In the genomic region with DNA sequence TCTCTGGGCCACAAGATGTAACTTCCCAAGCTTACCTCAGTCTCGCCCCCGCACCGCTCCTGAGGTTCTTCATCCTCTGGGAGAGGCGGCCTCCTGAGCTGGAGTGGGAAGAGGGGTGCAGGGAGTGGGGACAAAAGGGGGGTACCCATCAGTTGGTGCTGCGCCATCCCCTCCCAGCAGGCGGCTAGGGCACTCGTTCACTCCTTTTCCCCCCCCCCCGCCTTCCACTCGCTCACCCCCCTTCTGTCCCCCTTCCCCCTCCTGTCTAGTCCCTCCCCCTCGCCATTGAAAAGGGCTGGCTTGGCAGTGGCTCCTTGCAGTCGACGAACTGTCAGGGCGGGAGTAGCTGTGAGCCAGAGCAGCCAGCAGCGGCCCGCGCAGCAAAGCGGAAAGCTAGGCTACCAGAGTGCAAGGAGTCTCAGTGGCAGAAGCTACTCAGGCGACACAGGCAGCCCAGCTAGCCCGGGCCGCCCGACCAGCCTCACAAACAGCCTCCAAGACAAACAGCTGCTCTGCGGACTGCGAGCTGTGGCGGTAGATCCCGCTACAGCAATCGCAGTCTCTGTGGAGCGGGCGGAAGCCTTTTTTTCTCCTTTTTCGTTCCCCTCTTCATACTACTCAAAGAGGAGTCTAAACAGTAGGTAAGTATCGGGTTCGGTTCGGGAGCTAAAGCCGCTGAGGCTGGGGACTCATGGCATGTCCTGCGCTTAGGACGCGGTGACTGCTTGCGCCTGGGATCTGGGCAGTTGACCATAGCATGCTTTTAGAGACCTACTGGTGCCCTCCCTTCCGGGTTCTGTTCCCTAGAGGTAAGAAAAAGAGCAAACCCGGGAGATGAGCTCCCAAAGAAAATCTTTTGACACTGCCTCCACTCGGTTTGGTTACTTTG, we compare ENCODE assay signal across 8 mouse cellular contexts. TPM values are rescaled to one million over a fixed set of nuclear protein-coding genes. Genes with fewer than 3 reads are reported as not detected.
DNase-seq lines count a peak whose midpoint lies in the region; ATAC-seq lines count a peak whose summit lies in the region.

Gene Pcdh11x, plus strand, starts transcription at position 249 of the 889 bp plus-strand sequence.

- H3K27me3 ChIP-seq in forebrain, embryonic 15.5 days = no peaks in the 10 kb centered on the region
- peaks cover 9% of the 10 kb centered on the region for H3K27me3 ChIP-seq in limb, embryonic 13.5 days
- H3K27me3 ChIP-seq in neural tube, embryonic 15.5 days (replicated peaks) = no peaks in the 10 kb centered on the region

- H3K4me2 ChIP-seq in forebrain, embryonic 15.5 days (replicated peaks) = peak within 1 kb of the TSS; percentile 81
- peak within 1 kb of the TSS; percentile 72 for H3K4me2 ChIP-seq in limb, embryonic 13.5 days (replicated peaks)
- H3K4me2 ChIP-seq in neural tube, embryonic 15.5 days = peak within 1 kb of the TSS; percentile 79

- H3K9me3 ChIP-seq in forebrain, embryonic 15.5 days = no peaks in the 10 kb centered on the region
- no peaks in the 10 kb centered on the region for H3K9me3 ChIP-seq in limb, embryonic 13.5 days
- H3K9me3 ChIP-seq in neural tube, embryonic 15.5 days (replicated peaks) = no peaks in the 10 kb centered on the region

- peak within 1 kb of the TSS; percentile 54 for H3K4me3 ChIP-seq in forebrain, embryonic 15.5 days
- H3K4me3 ChIP-seq in limb, embryonic 13.5 days = peak within 1 kb of the TSS; percentile 51
- peak within 1 kb of the TSS; percentile 53 for H3K4me3 ChIP-seq in neural tube, embryonic 15.5 days (replicated peaks)

- 18% methylated on average over 36 of the region's 40 CpGs for WGBS in forebrain, embryonic 15.5 days
- WGBS in limb, embryonic 13.5 days = 10% methylated on average over 33 of the region's 40 CpGs
- WGBS in neural tube, embryonic 15.5 days = 9% methylated on average over 35 of the region's 40 CpGs

- peak; percentile 21 for DNase-seq in adrenal gland, postnatal 14 days
- no peak for DNase-seq in adrenal gland, postnatal 36 days
- peak; percentile 12 for DNase-seq in cerebellum, adult 11-12 months
- DNase-seq in kidney, adult 18-20 months = peak; percentile 17
- no peak for DNase-seq in natural killer cell, adult 2 months (ENCODE audit: low spot score in 2 of 2)

- H3K36me3 ChIP-seq in forebrain, embryonic 15.5 days = no peaks in the 10 kb centered on the region
- no peaks in the 10 kb centered on the region for H3K36me3 ChIP-seq in limb, embryonic 13.5 days
- no peaks in the 10 kb centered on the region for H3K36me3 ChIP-seq in neural tube, embryonic 15.5 days

- H3K9ac ChIP-seq in forebrain, embryonic 15.5 days (replicated peaks) = peak within 1 kb of the TSS; percentile 46
- peak within 1 kb of the TSS; percentile 62 for H3K9ac ChIP-seq in limb, embryonic 13.5 days
- peak within 1 kb of the TSS; percentile 46 for H3K9ac ChIP-seq in neural tube, embryonic 15.5 days (replicated peaks)

- 0 out of 2 replicates have a peak, but pooled peaks cover 3% of the 10 kb centered on the region for H3K4me1 ChIP-seq in forebrain, embryonic 15.5 days
- H3K4me1 ChIP-seq in limb, embryonic 13.5 days = 0 out of 2 replicates have a peak, but pooled peaks cover 3% of the 10 kb centered on the region
- H3K4me1 ChIP-seq in neural tube, embryonic 15.5 days = 0 out of 2 replicates have a peak, but pooled peaks cover 6% of the 10 kb centered on the region

- 0 out of 2 replicates have a peak within 1 kb of the TSS, but pooled peaks have one; percentile 19 for H3K27ac ChIP-seq in forebrain, embryonic 15.5 days (replicated peaks)
- H3K27ac ChIP-seq in limb, embryonic 13.5 days = no peak within 1 kb of the TSS
- peak within 1 kb of the TSS; percentile 45 for H3K27ac ChIP-seq in neural tube, embryonic 15.5 days (replicated peaks)

- peak; percentile 87 for ATAC-seq in forebrain, embryonic 15.5 days (replicated peaks)
- peak; percentile 87 for ATAC-seq in limb, embryonic 13.5 days (ENCODE audit: low FRiP score, low read depth)
- ATAC-seq in neural tube, embryonic 15.5 days (ENCODE audit: low FRiP score) = peak; percentile 80

RNA-seq across cellular contexts. Expression of gene Pcdh11x, which starts in this region (rescaled TPM):
- 0.15 and 0.23 TPM in 2 replicates for total RNA-seq in adrenal gland, postnatal 14 days (2021)
- total RNA-seq in adrenal gland, postnatal 36 days (2021) = under 1 TPM; 0.03 to 0.07 TPM
- 17.9 and 18.4 TPM in 2 replicates for polyA plus RNA-seq in forebrain, embryonic 15.5 days (2015; fragmentation: Nextera tagmentation; extraction: Ambion mirVana)
- 8.8 and 11.0 TPM in 2 replicates for polyA plus RNA-seq in limb, embryonic 13.5 days (2015; fragmentation: Nextera tagmentation; extraction: Ambion mirVana)
- 42.2 and 50.2 TPM in 2 replicates for polyA plus RNA-seq in neural tube, embryonic 15.5 days (2015; fragmentation: Nextera tagmentation; extraction: Ambion mirVana)

Comparison
In these comparisons a context has a peak if more than half of its experiments do, and no peak if none do; other contexts are left out.
1. Peak in DNase-seq in adrenal gland, postnatal 14 days; RNA of the gene not detected or under 1 TPM.
2. DNase-seq: peak in cerebellum, adult 11-12 months (single experiment) and kidney, adult 18-20 months (single experiment); none in adrenal gland, postnatal 36 days (0 of 2) and natural killer cell, adult 2 months (0 of 2).
3. Peak in every context shown above with its lines, with median percentiles within 50 percentile points of each other: ATAC-seq, H3K4me2 ChIP-seq, H3K4me3 ChIP-seq and H3K9ac ChIP-seq.